Mouse (Mus musculus): ENCODE results near the gene Arhgef17. TPM values are rescaled to one million over a fixed set of nuclear protein-coding genes. Genes with fewer than 3 reads are reported as not detected.

The Arhgef17 gene
- polyA plus RNA-seq, 1 experiment from 2014 or later, result 0.17 TPM

- peaks cover 25% of the 10 kb centered on the region; the same call in 1 of the 2 replicates for H3K79me2 ChIP-seq (ENCODE audit: inconsistent target)
- H3K4me3 ChIP-seq (ENCODE audit: inconsistent target), result peak within 1 kb of the TSS; percentile 31
- under 1% methylated on average over 71 of the region's 91 CpGs for WGBS (ENCODE audit: missing documents)
- H3K27ac ChIP-seq, result no peak within 1 kb of the TSS
- H3K36me3 ChIP-seq (ENCODE audit: inconsistent target), result no peaks in the 10 kb centered on the region
Observed at GRCm38 (mm10) chr7:100862828-100863638, 68.9 kb downstream of the Arhgef17 start, which contains the start of gene Relt. Relt (minus strand) TSS chr7:100863446.

GRCm38 (mm10) chr7:100862353-100862752 lies 69.6 kb downstream of the Arhgef17 start:
- WGBS (ENCODE audit: missing documents), result 20% methylated on average over 2 of the region's 4 CpGs
- no peaks in the 10 kb centered on the region for H3K36me3 ChIP-seq (ENCODE audit: inconsistent target)
- no peak overlapping the region for H3K27ac ChIP-seq
- peaks cover 25% of the 10 kb centered on the region; the same call in 1 of the 2 replicates for H3K79me2 ChIP-seq (ENCODE audit: inconsistent target)
- H3K4me3 ChIP-seq (ENCODE audit: inconsistent target), result peak overlapping the region; percentile 31

- Histone ChIP-seq H3K79me2 (ENCODE audit: inconsistent target) (peaks cover 25% of the 10 kb centered on the region; the same call in 1 of the 2 replicates), H3K4me3 (ENCODE audit: inconsistent target) (no peak overlapping the region), H3K27ac (no peak overlapping the region), H3K36me3 (ENCODE audit: inconsistent target) (no peaks in the 10 kb centered on the region)
- WGBS (ENCODE audit: missing documents), result 98% methylated on average over 5 of the region's 5 CpGs
Observed at GRCm38 (mm10) chr7:100861209-100861608, 70.7 kb downstream of the Arhgef17 start.

GRCm38 (mm10) chr7:100860450-100860849 lies 71.5 kb downstream of the Arhgef17 start:
- 87% methylated on average over 3 of the region's 3 CpGs for WGBS (ENCODE audit: missing documents)
- Histone ChIP-seq H3K79me2 (ENCODE audit: inconsistent target) (peaks cover 25% of the 10 kb centered on the region; the same call in 1 of the 2 replicates), H3K27ac (no peak overlapping the region), H3K4me3 (ENCODE audit: inconsistent target) (no peak overlapping the region), H3K36me3 (ENCODE audit: inconsistent target) (no peaks in the 10 kb centered on the region)

GRCm38 (mm10) chr7:100855795-100856573 lies 75.9 kb downstream of the Arhgef17 start:
- H3K27ac ChIP-seq, result peak overlapping the region; percentile 79
- 5% methylated on average over 5 of the region's 5 CpGs for WGBS (ENCODE audit: missing documents)
- H3K36me3 ChIP-seq (ENCODE audit: inconsistent target), result 0 out of 2 replicates have a peak, but pooled peaks cover 2% of the 10 kb centered on the region
- H3K4me3 ChIP-seq (ENCODE audit: inconsistent target), result no peak overlapping the region
- H3K79me2 ChIP-seq (ENCODE audit: inconsistent target), result peaks cover 20% of the 10 kb centered on the region; the same call in 1 of the 2 replicates

- WGBS (ENCODE audit: missing documents), result 4% methylated on average over 4 of the region's 4 CpGs
- peaks cover 16% of the 10 kb centered on the region; the same call in 1 of the 2 replicates for H3K79me2 ChIP-seq (ENCODE audit: inconsistent target)
- 0 out of 2 replicates have a peak, but pooled peaks cover 4% of the 10 kb centered on the region for H3K36me3 ChIP-seq (ENCODE audit: inconsistent target)
Observed at GRCm38 (mm10) chr7:100855300-100855699, 76.6 kb downstream of the Arhgef17 start.

GRCm38 (mm10) chr7:100854861-100855260 lies 77.0 kb downstream of the Arhgef17 start:
- 43% methylated on average over 5 of the region's 5 CpGs for WGBS (ENCODE audit: missing documents)
- no peak overlapping the region for H3K4me3 ChIP-seq (ENCODE audit: inconsistent target)
- H3K79me2 ChIP-seq (ENCODE audit: inconsistent target), result peaks cover 11% of the 10 kb centered on the region; the same call in 1 of the 2 replicates
- 0 out of 2 replicates have a peak, but pooled peaks cover 4% of the 10 kb centered on the region for H3K36me3 ChIP-seq (ENCODE audit: inconsistent target)
- H3K27ac ChIP-seq, result peak overlapping the region; percentile 79

More at GRCm38 (mm10) chr7:100855300-100855699, 76.6 kb downstream of the Arhgef17 start:
- Histone ChIP-seq H3K27ac (peak overlapping the region; percentile 79), H3K4me3 (ENCODE audit: inconsistent target) (no peak overlapping the region)

GRCm38 (mm10) chr7:100854137-100854814 lies 77.6 kb downstream of the Arhgef17 start:
- Histone ChIP-seq H3K27ac (peak overlapping the region; percentile 79), H3K4me3 (ENCODE audit: inconsistent target) (no peak overlapping the region), H3K36me3 (ENCODE audit: inconsistent target) (0 out of 2 replicates have a peak, but pooled peaks cover 4% of the 10 kb centered on the region), H3K79me2 (ENCODE audit: inconsistent target) (peaks cover 8% of the 10 kb centered on the region; the same call in 1 of the 2 replicates)
- 46% methylated on average over 6 of the region's 6 CpGs for WGBS (ENCODE audit: missing documents)

GRCm38 (mm10) chr7:100853396-100853795 lies 78.5 kb downstream of the Arhgef17 start:
- Histone ChIP-seq H3K27ac (no peak overlapping the region), H3K4me3 (ENCODE audit: inconsistent target) (no peak overlapping the region)
- WGBS (ENCODE audit: missing documents), result 49% methylated on average over 3 of the region's 3 CpGs

GRCm38 (mm10) chr7:100851481-100852356 lies 80.2 kb downstream of the Arhgef17 start:
- Histone ChIP-seq H3K27ac (no peak overlapping the region), H3K36me3 (ENCODE audit: inconsistent target) (peaks cover 4% of the 10 kb centered on the region; the same call in 1 of the 2 replicates), H3K4me3 (ENCODE audit: inconsistent target) (no peak overlapping the region), H3K79me2 (ENCODE audit: inconsistent target) (peaks cover 8% of the 10 kb centered on the region; the same call in 1 of the 2 replicates)
- 95% methylated on average over 9 of the region's 9 CpGs for WGBS (ENCODE audit: missing documents)

More at GRCm38 (mm10) chr7:100853396-100853795, 78.5 kb downstream of the Arhgef17 start:
- 0 out of 2 replicates have a peak, but pooled peaks cover 4% of the 10 kb centered on the region for H3K36me3 ChIP-seq (ENCODE audit: inconsistent target)
- H3K79me2 ChIP-seq (ENCODE audit: inconsistent target), result peaks cover 8% of the 10 kb centered on the region; the same call in 1 of the 2 replicates

GRCm38 (mm10) chr7:100849508-100849907 lies 82.4 kb downstream of the Arhgef17 start:
- Histone ChIP-seq H3K27ac (no peak overlapping the region), H3K4me3 (ENCODE audit: inconsistent target) (no peak overlapping the region), H3K79me2 (ENCODE audit: inconsistent target) (peaks cover 5% of the 10 kb centered on the region; the same call in 1 of the 2 replicates), H3K36me3 (ENCODE audit: inconsistent target) (peaks cover 4% of the 10 kb centered on the region; the same call in 1 of the 2 replicates)
- WGBS (ENCODE audit: missing documents), result 100% methylated on average over 2 of the region's 2 CpGs

- Histone ChIP-seq H3K4me3 (ENCODE audit: inconsistent target) (no peak overlapping the region), H3K36me3 (ENCODE audit: inconsistent target) (peaks cover 4% of the 10 kb centered on the region; the same call in 1 of the 2 replicates), H3K79me2 (ENCODE audit: inconsistent target) (no peaks in the 10 kb centered on the region; the same call in 1 of the 2 replicates), H3K27ac (no peak overlapping the region)
- WGBS (ENCODE audit: missing documents), result 52% methylated on average over 5 of the region's 6 CpGs
Observed at GRCm38 (mm10) chr7:100848744-100849143, 83.2 kb downstream of the Arhgef17 start.

GRCm38 (mm10) chr7:100847131-100847530 lies 84.8 kb downstream of the Arhgef17 start:
- no peaks in the 10 kb centered on the region; the same call in 1 of the 2 replicates for H3K79me2 ChIP-seq (ENCODE audit: inconsistent target)
- H3K27ac ChIP-seq, result no peak overlapping the region
- 97% methylated on average over 6 of the region's 6 CpGs for WGBS (ENCODE audit: missing documents)
- H3K36me3 ChIP-seq (ENCODE audit: inconsistent target), result peaks cover 4% of the 10 kb centered on the region; the same call in 1 of the 2 replicates
- H3K4me3 ChIP-seq (ENCODE audit: inconsistent target), result no peak overlapping the region
